Mouse (Mus musculus): Measurements from ENCODE around the gene Ascl5.

DNA sequence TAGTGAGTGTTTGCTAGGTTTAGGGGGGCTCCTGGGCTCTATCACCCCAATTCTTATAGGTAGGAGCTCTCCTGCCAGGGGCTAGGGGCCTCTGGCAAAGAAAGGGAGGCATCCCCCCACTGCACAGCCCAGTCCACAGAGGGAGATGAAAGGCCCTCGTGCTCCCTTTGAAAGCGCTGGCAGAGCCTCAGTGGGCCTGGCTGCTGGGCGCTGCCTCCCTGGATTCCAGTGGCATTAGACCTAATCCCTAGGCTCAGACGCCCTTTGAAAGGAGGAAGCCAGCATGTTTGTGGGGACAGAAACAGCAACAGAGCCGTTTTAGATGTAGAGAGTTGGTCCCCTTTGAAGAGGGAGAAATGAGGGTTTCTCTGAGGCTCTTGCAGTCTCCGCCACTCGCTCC, 20.4 kb upstream of the Ascl5 start:
- TF ChIP-seq CTCF (IDR thresholded peaks at IDR 0.05; ENCODE audit: insufficient read depth, low read depth, low read length), result no peak
- no peak for TF ChIP-seq POLR2A (IDR thresholded peaks at IDR 0.05; ENCODE audit: insufficient read depth, low read depth, low read length)

All from olfactory bulb, adult 2 months (tissue).